Mouse (Mus musculus) lung, embryonic 16.5 days (tissue): ENCODE measurements at regions not wholly inside any gene's neighbourhood (a gene's known extent, or its start where the extent isn't known, plus 50 kb on each side); places are given as distances from the start of the nearest gene placed in this dataset.

Source experiments
- ATAC-seq: fragments of 200-750 bp; cut with Nextera tagmentation; 2 replicates; pipeline ENCODE4 v1.8.0; 2017; ENCODE audit warnings: low read depth, mild to moderate bottlenecking, moderate library complexity
- H3K27ac ChIP-seq: fragments of 300-500 bp; sonication (generic); 2 replicates; pipeline ENCODE4 v1.5.1; 2014; ENCODE audit warnings: mild to moderate bottlenecking, control low read depth, low read length
- H3K27me3 ChIP-seq: fragments of 300-500 bp; sonication (generic); 2 replicates; pipeline ENCODE4 v1.6.1; 2014; ENCODE audit warnings: low read depth, low read length, mixed read lengths; ENCODE audit not compliant: control insufficient read depth, insufficient read depth
- H3K36me3 ChIP-seq: fragments of 300-500 bp; sonication (generic); 2 replicates; pipeline ENCODE4 v1.6.1; 2014; ENCODE audit warnings: low read length; ENCODE audit not compliant: control insufficient read depth, insufficient read depth
- H3K4me1 ChIP-seq: fragments of 300-500 bp; sonication (generic); replicated peaks from 2 replicates; pipeline ENCODE4 v1.6.1; 2014; ENCODE audit warnings: low read length, mixed read lengths; ENCODE audit not compliant: control insufficient read depth, insufficient read depth
- H3K4me2 ChIP-seq: fragments of 300-500 bp; sonication (generic); 2 replicates; pipeline ENCODE4 v1.6.1; 2014; ENCODE audit warnings: low read depth, low read length, control low read depth
- H3K4me3 ChIP-seq: fragments of 300-500 bp; sonication (generic); 2 replicates; pipeline ENCODE4 v1.5.1; 2014; ENCODE audit warnings: mild to moderate bottlenecking, low read length, control low read depth
- H3K9ac ChIP-seq: fragments of 300-500 bp; sonication (generic); 2 replicates; pipeline ENCODE4 v1.6.1; 2014; ENCODE audit warnings: low read length, control low read depth
- H3K9me3 ChIP-seq: fragments of 300-500 bp; sonication (generic); 2 replicates; pipeline ENCODE4 v1.6.1; 2016; ENCODE audit warnings: low read length; ENCODE audit not compliant: control insufficient read depth
- WGBS: fragments of 180-500 bp; shearing (Covaris S2); extraction: QIAGEN DNeasy Blood & Tissue Kit; methylation state at CpG from one replicate; pipeline ENCODE4 v1.1.7; 2014; 5-methylcytosine and 5-hydroxymethylcytosine counted together

- no peak overlapping the region for H3K9ac ChIP-seq
- peaks cover 2% of the 10 kb centered on the region for H3K4me1 ChIP-seq
- 58% methylated on average over 7 of the region's 7 CpGs for WGBS
- H3K4me3 ChIP-seq: no peak overlapping the region
- H3K9me3 ChIP-seq: no peaks in the 10 kb centered on the region
- no peak overlapping the region for H3K4me2 ChIP-seq
- ATAC-seq: no peak
- no peak overlapping the region for H3K27ac ChIP-seq
- H3K36me3 ChIP-seq: no peaks in the 10 kb centered on the region
- no peaks in the 10 kb centered on the region for H3K27me3 ChIP-seq
Observed at GRCm38 (mm10) chr11:113178375-113178774, 396.4 kb downstream of the Sox9 start.

- Histone ChIP-seq H3K4me1 (peaks cover 6% of the 10 kb centered on the region), H3K27ac (no peak overlapping the region)
- WGBS: 30% methylated on average over 14 of the region's 14 CpGs
Observed at GRCm38 (mm10) chr11:113180008-113180407, 398.0 kb downstream of the Sox9 start.

GRCm38 (mm10) chr11:113182083-113182861 is 400.2 kb downstream of the Sox9 start:
- 64% methylated on average over 13 of the region's 13 CpGs for WGBS
- Histone ChIP-seq H3K4me2 (no peak overlapping the region), H3K36me3 (no peaks in the 10 kb centered on the region), H3K4me3 (no peak overlapping the region), H3K27me3 (no peaks in the 10 kb centered on the region), H3K27ac (no peak overlapping the region), H3K9ac (no peak overlapping the region), H3K9me3 (no peaks in the 10 kb centered on the region), H3K4me1 (peaks cover 11% of the 10 kb centered on the region)
- ATAC-seq: no peak

More at GRCm38 (mm10) chr11:113180008-113180407, 398.0 kb downstream of the Sox9 start:
- Histone ChIP-seq H3K9me3 (no peaks in the 10 kb centered on the region), H3K9ac (no peak overlapping the region), H3K4me2 (no peak overlapping the region), H3K27me3 (no peaks in the 10 kb centered on the region), H3K4me3 (no peak overlapping the region), H3K36me3 (no peaks in the 10 kb centered on the region)
- ATAC-seq: no peak

GRCm38 (mm10) chr11:113183556-113183955 is 401.5 kb downstream of the Sox9 start:
- Histone ChIP-seq H3K27ac (peak overlapping the region; percentile 43; the same call in 1 of the 2 replicates), H3K27me3 (no peaks in the 10 kb centered on the region), H3K36me3 (no peaks in the 10 kb centered on the region), H3K9ac (no peak overlapping the region), H3K9me3 (no peaks in the 10 kb centered on the region), H3K4me3 (no peak overlapping the region), H3K4me2 (no peak overlapping the region), H3K4me1 (peaks cover 14% of the 10 kb centered on the region)
- 48% methylated on average over 5 of the region's 5 CpGs for WGBS
- no peak for ATAC-seq

- Histone ChIP-seq H3K27me3 (no peaks in the 10 kb centered on the region), H3K4me1 (peaks cover 14% of the 10 kb centered on the region), H3K4me2 (no peak overlapping the region), H3K4me3 (no peak overlapping the region), H3K9me3 (no peaks in the 10 kb centered on the region), H3K36me3 (no peaks in the 10 kb centered on the region), H3K27ac (peak overlapping the region; percentile 43; the same call in 1 of the 2 replicates), H3K9ac (no peak overlapping the region)
- peak; percentile 17; the same call in 1 of the 2 replicates for ATAC-seq
- 23% methylated on average over 9 of the region's 9 CpGs for WGBS
Observed at GRCm38 (mm10) chr11:113184095-113184494, 402.1 kb downstream of the Sox9 start.

GRCm38 (mm10) chr11:113187407-113187806 is 405.4 kb downstream of the Sox9 start:
- peak overlapping the region; percentile 45; the same call in 1 of the 2 replicates for H3K27ac ChIP-seq
- no peak overlapping the region for H3K9ac ChIP-seq
- peaks cover 12% of the 10 kb centered on the region for H3K4me1 ChIP-seq
- H3K9me3 ChIP-seq: no peaks in the 10 kb centered on the region
- H3K36me3 ChIP-seq: no peaks in the 10 kb centered on the region
- no peak for ATAC-seq
- no peaks in the 10 kb centered on the region for H3K27me3 ChIP-seq
- no peak overlapping the region for H3K4me2 ChIP-seq
- no peak overlapping the region for H3K4me3 ChIP-seq
- WGBS: 54% methylated on average over 7 of the region's 8 CpGs

GRCm38 (mm10) chr11:113188263-113188920 is 406.4 kb downstream of the Sox9 start:
- Histone ChIP-seq H3K27ac (peak overlapping the region; percentile 69), H3K4me1 (peaks cover 12% of the 10 kb centered on the region), H3K9ac (no peak overlapping the region), H3K4me2 (no peak overlapping the region), H3K4me3 (no peak overlapping the region), H3K9me3 (no peaks in the 10 kb centered on the region), H3K36me3 (no peaks in the 10 kb centered on the region), H3K27me3 (no peaks in the 10 kb centered on the region)
- WGBS: 27% methylated on average over 4 of the region's 4 CpGs
- ATAC-seq: peak; percentile 58; the same call in 1 of the 2 replicates

- no peak for ATAC-seq
- Histone ChIP-seq H3K4me3 (no peak overlapping the region), H3K36me3 (no peaks in the 10 kb centered on the region), H3K27ac (no peak overlapping the region), H3K9me3 (no peaks in the 10 kb centered on the region), H3K4me1 (peaks cover 12% of the 10 kb centered on the region), H3K4me2 (no peak overlapping the region), H3K9ac (no peak overlapping the region), H3K27me3 (no peaks in the 10 kb centered on the region)
- WGBS: 64% methylated on average over 6 of the region's 6 CpGs
Observed at GRCm38 (mm10) chr11:113190006-113190405, 408.0 kb downstream of the Sox9 start.

- Histone ChIP-seq H3K9ac (no peak overlapping the region), H3K4me3 (no peak overlapping the region)
Observed at GRCm38 (mm10) chr11:113190520-113190919, 408.5 kb downstream of the Sox9 start.

More at GRCm38 (mm10) chr11:113190520-113190919, 408.5 kb downstream of the Sox9 start:
- no peak overlapping the region for H3K27ac ChIP-seq
- H3K9me3 ChIP-seq: no peaks in the 10 kb centered on the region
- H3K36me3 ChIP-seq: no peaks in the 10 kb centered on the region
- no peaks in the 10 kb centered on the region for H3K27me3 ChIP-seq
- WGBS: 55% methylated on average over 4 of the region's 4 CpGs
- H3K4me1 ChIP-seq: peaks cover 11% of the 10 kb centered on the region
- no peak for ATAC-seq
- no peak overlapping the region for H3K4me2 ChIP-seq
